Mouse (Mus musculus) CH12.LX (cell line): ENCODE measurements at regions not wholly inside any gene's neighbourhood (a gene's known extent, or its start where the extent isn't known, plus 50 kb on each side); places are given as distances from the start of the nearest gene placed in this dataset.

Experiments used
- DNase-seq: peaks from one replicate; pipeline ENCODE4 v3.0.0-alpha.2; 2013; ENCODE audit errors: extremely low read depth
- H3K27ac ChIP-seq: 2 replicates; pipeline ENCODE4 v1.5.1; 2012; ENCODE audit warnings: low read depth, mild to moderate bottlenecking, control low read depth, moderate library complexity; ENCODE audit not compliant: insufficient read depth
- H3K27me3 ChIP-seq: replicated peaks from 2 replicates; pipeline ENCODE3; 2012; ENCODE audit warnings: inconsistent platforms
- H3K36me3 ChIP-seq, 2 experiments: replicated peaks in 1 of 2; 2 replicates each; pipeline versions ENCODE3 to v1.6.1; 2012; ENCODE audit warnings: inconsistent platforms in 1 of 2, low read length in 1 of 2, mild to moderate bottlenecking in 1 of 2, mixed read lengths in 1 of 2, moderate library complexity in 1 of 2; ENCODE audit not compliant: control insufficient read depth in 1 of 2, insufficient read depth in 1 of 2
- H3K4me1 ChIP-seq, 2 experiments: 2 replicates each; pipeline ENCODE4 v1.6.1; 2012; ENCODE audit warnings: inconsistent platforms in 1 of 2, moderate library complexity in 1 of 2; ENCODE audit not compliant: insufficient read depth in 2 of 2, control insufficient read depth in 1 of 2
- H3K4me2 ChIP-seq: 2 replicates; pipeline ENCODE4 v1.6.1; 2012; ENCODE audit warnings: low read depth, mild to moderate bottlenecking, control low read depth; ENCODE audit not compliant: poor library complexity, insufficient read depth, severe bottlenecking
- H3K4me3 ChIP-seq, 3 experiments: fragments of 150-350 bp in 1 of 3; sonication (generic) in 1 of 3; replicated peaks in 1 of 3; 2 replicates each; pipeline versions ENCODE3 to v1.5.1; 2011 to 2012; ENCODE audit warnings: low read depth in 2 of 3, low read length in 2 of 3, mild to moderate bottlenecking in 2 of 3, moderate library complexity in 2 of 3, control low read depth in 1 of 3, improper control_type of control experiment in 1 of 3, inconsistent platforms in 1 of 3, mixed read lengths in 1 of 3; ENCODE audit not compliant: poor library complexity in 1 of 3
- H3K79me2 ChIP-seq: replicated peaks from 2 replicates; pipeline ENCODE4 v1.6.1; 2012; ENCODE audit warnings: mild to moderate bottlenecking, moderate library complexity; ENCODE audit not compliant: control insufficient read depth, poor library complexity, insufficient read depth, severe bottlenecking; ENCODE audit errors: extremely low read depth
- H3K9ac ChIP-seq: 2 replicates; pipeline ENCODE4 v1.6.1; 2012; ENCODE audit warnings: low read depth, mild to moderate bottlenecking, control low read depth, moderate library complexity; ENCODE audit not compliant: insufficient read depth
- H3K9me3 ChIP-seq: replicated peaks from 2 replicates; pipeline ENCODE3; 2012; ENCODE audit warnings: low read length, inconsistent platforms, mixed read lengths
- BHLHE40 ChIP-seq: IDR thresholded peaks from 2 replicates; pipeline ENCODE4 v1.6.1; 2011; ENCODE audit warnings: mild to moderate bottlenecking, low read depth, low read length, improper control_type of control experiment
- CHD1 ChIP-seq: IDR thresholded peaks from 2 replicates; pipeline ENCODE4 v1.6.1; 2012; ENCODE audit warnings: low read depth, low read length, improper control_type of control experiment, inconsistent platforms
- CTCF ChIP-seq, 2 experiments: IDR thresholded peaks in 1 of 2; conservative IDR thresholded peaks in 1 of 2; 2 replicates each; pipeline ENCODE4 v1.5.1; 2011 to 2012; ENCODE audit warnings: low read depth in 2 of 2, low read length in 2 of 2, improper control_type of control experiment in 1 of 2, inconsistent platforms in 1 of 2, mild to moderate bottlenecking in 1 of 2, moderate library complexity in 1 of 2
- E2F4 ChIP-seq: IDR thresholded peaks from 2 replicates; pipeline ENCODE4 v1.6.1; 2011; ENCODE audit warnings: low read depth, low read length, improper control_type of control experiment; ENCODE audit not compliant: insufficient replicate concordance
- EP300 ChIP-seq: IDR thresholded peaks from 2 replicates; pipeline ENCODE4 v1.6.1; 2011; ENCODE audit warnings: low read length, improper control_type of control experiment
- ETS1 ChIP-seq: conservative IDR thresholded peaks from 2 replicates; pipeline ENCODE4 v1.6.1; 2012; ENCODE audit warnings: low read depth, mild to moderate bottlenecking, inconsistent platforms, low read length, improper control_type of control experiment, moderate library complexity
- GABPA ChIP-seq: IDR thresholded peaks from 2 replicates; pipeline ENCODE4 v1.6.1; 2012; ENCODE audit warnings: low read depth, low read length, improper control_type of control experiment, inconsistent platforms; ENCODE audit not compliant: insufficient replicate concordance
- HCFC1 ChIP-seq: IDR thresholded peaks from 2 replicates; pipeline ENCODE4 v1.6.1; 2012; ENCODE audit warnings: low read depth, mild to moderate bottlenecking, inconsistent platforms, low read length, improper control_type of control experiment
- IRF4 ChIP-seq: IDR thresholded peaks from 2 replicates; pipeline ENCODE4 v1.6.1; 2014; ENCODE audit warnings: low read depth, mild to moderate bottlenecking, inconsistent platforms, low read length, improper control_type of control experiment
- KAT2A ChIP-seq: IDR thresholded peaks from 2 replicates; pipeline ENCODE4 v1.6.1; 2012; ENCODE audit warnings: low read length, improper control_type of control experiment, inconsistent platforms; ENCODE audit not compliant: insufficient replicate concordance
- MAFK ChIP-seq: IDR thresholded peaks from 2 replicates; pipeline ENCODE4 v1.6.1; 2011; ENCODE audit warnings: low read length, improper control_type of control experiment; ENCODE audit not compliant: insufficient replicate concordance
- MAX ChIP-seq: IDR thresholded peaks from 2 replicates; pipeline ENCODE4 v1.6.1; 2011; ENCODE audit warnings: low read length, improper control_type of control experiment
- MYC ChIP-seq: IDR thresholded peaks from 2 replicates; pipeline ENCODE4 v1.6.1; 2011; ENCODE audit warnings: low read depth, mild to moderate bottlenecking, improper control_type of control experiment, low read length
- NELFE ChIP-seq: IDR thresholded peaks from 2 replicates; pipeline ENCODE4 v1.6.1; 2011; ENCODE audit warnings: low read depth, low read length, improper control_type of control experiment
- NRF1 ChIP-seq: IDR thresholded peaks from 2 replicates; pipeline ENCODE4 v1.6.1; 2014; ENCODE audit warnings: low read depth, mild to moderate bottlenecking, inconsistent platforms, low read length, improper control_type of control experiment, moderate library complexity
- POLR2A ChIP-seq: IDR thresholded peaks from 2 replicates; pipeline ENCODE4 v1.6.1; 2011; ENCODE audit warnings: low read depth, mild to moderate bottlenecking, improper control_type of control experiment, low read length
- POLR2AphosphoS2 ChIP-seq: IDR thresholded peaks from 2 replicates; pipeline ENCODE4 v1.6.1; 2011; ENCODE audit warnings: low read depth, low read length, improper control_type of control experiment
- RAD21 ChIP-seq: IDR thresholded peaks from 2 replicates; pipeline ENCODE4 v1.6.1; 2011; ENCODE audit warnings: low read depth, mild to moderate bottlenecking, low read length, improper control_type of control experiment, moderate library complexity
- SMC3 ChIP-seq: IDR thresholded peaks from 2 replicates; pipeline ENCODE4 v1.6.1; 2011; ENCODE audit warnings: low read depth, low read length, improper control_type of control experiment
- UBTF ChIP-seq: IDR thresholded peaks from 2 replicates; pipeline ENCODE4 v1.6.1; 2012; ENCODE audit warnings: low read depth, mild to moderate bottlenecking, inconsistent platforms, low read length, improper control_type of control experiment, moderate library complexity
- USF1 ChIP-seq: IDR thresholded peaks from 2 replicates; pipeline ENCODE4 v1.6.1; 2014; ENCODE audit warnings: low read depth, mild to moderate bottlenecking, inconsistent platforms, low read length, improper control_type of control experiment
- ZC3H11A ChIP-seq: IDR thresholded peaks from 2 replicates; pipeline ENCODE4 v1.6.1; 2012; ENCODE audit warnings: low read depth, mild to moderate bottlenecking, inconsistent platforms, low read length, improper control_type of control experiment
- ZKSCAN1 ChIP-seq: IDR thresholded peaks from 2 replicates; pipeline ENCODE4 v1.6.1; 2012; ENCODE audit warnings: low read depth, inconsistent platforms, low read length, improper control_type of control experiment, borderline replicate concordance
- ZNF384 ChIP-seq: IDR thresholded peaks from 2 replicates; pipeline ENCODE4 v1.6.1; 2012; ENCODE audit warnings: low read depth, low read length, improper control_type of control experiment, inconsistent platforms
- dilution Hi-C: fragments of 300-500 bp; cut with MboI; formaldehyde crosslinking; loops from 2 replicates; pipeline ENCODE4 v1.14.3; 2020; ENCODE audit warnings: low sequenced_read_pairs; ENCODE audit not compliant: extremely low pct_unique_long_range_greater_than_20kb, extremely low pct_ligation_motif_present
- in situ Hi-C: fragments of 300-500 bp; cut with MboI; formaldehyde crosslinking; loops from 3 replicates; pipeline ENCODE4 v1.14.3; 2019; ENCODE audit warnings: low sequenced_read_pairs, low pct_ligation_motif_present, low pct_unique_long_range_greater_than_20kb, mixed read lengths

DNA sequence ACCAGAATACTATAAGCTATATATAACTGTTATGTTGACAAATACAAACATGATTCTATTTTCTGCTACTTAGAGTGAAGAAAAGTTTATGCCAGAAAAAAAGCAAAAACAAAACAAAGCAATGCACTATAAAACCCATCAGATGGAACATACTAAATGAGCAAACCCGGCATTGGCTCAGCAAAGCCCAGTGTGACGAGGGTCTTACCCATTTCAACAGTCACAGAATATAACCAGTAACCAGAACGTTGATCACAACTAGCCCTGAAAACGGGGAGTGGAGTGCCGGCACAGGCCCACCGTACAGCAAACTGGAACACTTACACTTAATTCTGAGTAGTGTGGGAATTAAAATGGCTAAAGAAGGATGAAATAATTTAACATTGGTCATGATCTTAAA lies 66.0 kb upstream of the BC052040 start:
- Histone ChIP-seq H3K79me2 (no peaks in the 10 kb centered on the region), H3K27ac (no peak overlapping the region), H3K9ac (no peak overlapping the region), H3K9me3 (no peaks in the 10 kb centered on the region), H3K4me1 (no peaks in the 10 kb centered on the region), H3K36me3 (no peaks in the 10 kb centered on the region), H3K4me2 (no peak overlapping the region), H3K27me3 (no peaks in the 10 kb centered on the region), H3K4me3 (no peak overlapping the region)
- TF ChIP-seq MAFK (no peak), CHD1 (no peak), ZKSCAN1 (no peak), UBTF (no peak), GABPA (no peak), BHLHE40 (no peak), IRF4 (no peak), POLR2A (no peak), KAT2A (no peak), MYC (no peak), MAX (no peak), ZC3H11A (no peak), ETS1 (no peak), POLR2AphosphoS2 (no peak)
- dilution Hi-C loops = no loop called here
- in situ Hi-C loops = loop anchor here (10.0 kb wide), 1 partner anchor 589 kb away; no protein-coding TSS in a partner anchor
- no peak for DNase-seq

DNA sequence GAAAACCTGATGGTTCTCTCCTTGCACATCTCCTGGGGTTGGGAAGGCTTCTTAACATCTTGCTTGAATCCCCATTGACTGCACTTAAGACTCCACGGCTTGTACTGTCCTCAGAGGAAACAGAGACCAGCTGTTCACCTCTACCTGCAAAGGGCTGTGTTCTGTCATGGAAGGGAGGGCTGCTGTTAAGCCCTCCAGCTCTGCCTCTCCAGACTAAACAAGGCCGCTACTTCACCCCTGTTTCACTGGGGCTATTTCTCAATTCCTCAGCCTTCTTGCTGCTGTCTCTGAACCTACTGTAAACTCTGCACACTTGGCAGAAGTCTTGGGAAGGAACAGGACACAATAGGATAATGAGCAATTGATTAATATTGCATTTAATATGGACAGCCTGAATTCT lies 64.7 kb upstream of the BC052040 start:
- Histone ChIP-seq H3K9ac (no peak overlapping the region), H3K27me3 (no peaks in the 10 kb centered on the region), H3K79me2 (no peaks in the 10 kb centered on the region), H3K27ac (no peak overlapping the region), H3K4me3 (no peak overlapping the region), H3K4me2 (no peak overlapping the region), H3K9me3 (no peaks in the 10 kb centered on the region), H3K4me1 (no peaks in the 10 kb centered on the region), H3K36me3 (no peaks in the 10 kb centered on the region)
- dilution Hi-C loops (no loop called here), in situ Hi-C loops (loop anchor here (10.0 kb wide), 1 partner anchor 588 kb away; no protein-coding TSS in a partner anchor)
- TF ChIP-seq CHD1 (no peak), CTCF (conservative IDR thresholded peaks at IDR 0.05 in 1 of 2, IDR thresholded peaks at IDR 0.05 in 1 of 2; ENCODE audit: low read depth in 2 of 2, low read length in 2 of 2) (no peak), ETS1 (no peak), MAX (no peak), USF1 (no peak), SMC3 (no peak), NELFE (no peak), IRF4 (no peak), ZNF384 (no peak), RAD21 (no peak), E2F4 (no peak), EP300 (no peak), ZC3H11A (no peak), NRF1 (no peak), HCFC1 (no peak)
- DNase-seq = no peak
